Mouse (Mus musculus) MEL (cell line): Measurements from ENCODE around the gene Brca1. TPM values are rescaled to one million over a fixed set of nuclear protein-coding genes. Genes with fewer than 3 reads are reported as not detected.

Source experiments
- DNase-seq: peaks from one replicate; pipeline ENCODE4 v3.0.0; 2011; ENCODE audit warnings: low read depth, low spot score
- H3K27ac ChIP-seq: 2 replicates; pipeline ENCODE4 v1.5.1; 2012; ENCODE audit warnings: low read depth, mild to moderate bottlenecking, control low read depth, low read length, moderate library complexity; ENCODE audit not compliant: control insufficient read depth
- H3K27me3 ChIP-seq, 2 experiments: fragments of 150-350 bp in 1 of 2; sonication (generic) in 1 of 2; 2 replicates each; pipeline ENCODE4 v1.6.1; 2012; ENCODE audit warnings: low read length in 2 of 2, mild to moderate bottlenecking in 2 of 2, improper control_type of control experiment in 1 of 2, moderate library complexity in 1 of 2; ENCODE audit not compliant: insufficient read depth in 2 of 2, control insufficient read depth in 1 of 2
- H3K36me3 ChIP-seq, 2 experiments: 2 replicates each; pipeline ENCODE4 v1.6.1; 2012 to 2014; ENCODE audit warnings: low read length in 2 of 2, improper control_type of control experiment in 1 of 2, inconsistent platforms in 1 of 2, mild to moderate bottlenecking in 1 of 2; ENCODE audit not compliant: insufficient read depth in 2 of 2, control insufficient read depth in 1 of 2
- H3K4me1 ChIP-seq, 2 experiments: fragments of 150-350 bp in 1 of 2; sonication (generic) in 1 of 2; 2 replicates each; pipeline ENCODE4 v1.6.1; 2012; ENCODE audit warnings: low read length in 2 of 2, improper control_type of control experiment in 1 of 2, mild to moderate bottlenecking in 1 of 2; ENCODE audit not compliant: insufficient read depth in 2 of 2, control insufficient read depth in 1 of 2
- H3K4me3 ChIP-seq, 2 experiments: fragments of 150-350 bp in 1 of 2; sonication (generic) in 1 of 2; 2 replicates each; pipeline ENCODE4 v1.5.1; 2012; ENCODE audit warnings: low read depth in 2 of 2, low read length in 2 of 2, mild to moderate bottlenecking in 2 of 2, moderate library complexity in 2 of 2, control low read depth in 1 of 2, improper control_type of control experiment in 1 of 2; ENCODE audit not compliant: control insufficient read depth in 1 of 2, insufficient read depth in 1 of 2
- H3K79me2 ChIP-seq: 2 replicates; pipeline ENCODE4 v1.6.1; 2012; ENCODE audit warnings: mild to moderate bottlenecking, low read length, moderate library complexity; ENCODE audit not compliant: control insufficient read depth, poor library complexity, insufficient read depth
- H3K9ac ChIP-seq: 2 replicates; pipeline ENCODE4 v1.6.1; 2012; ENCODE audit warnings: low read depth, mild to moderate bottlenecking, control low read depth, low read length, moderate library complexity; ENCODE audit not compliant: control insufficient read depth, poor library complexity, severe bottlenecking
- H3K9me3 ChIP-seq: fragments of 150-350 bp; sonication (generic); replicated peaks from 2 replicates; pipeline ENCODE4 v1.6.1; 2012; ENCODE audit warnings: mild to moderate bottlenecking, low read length, improper control_type of control experiment, moderate library complexity; ENCODE audit not compliant: insufficient read depth
- CTCF ChIP-seq, 3 experiments: IDR thresholded peaks in 2 of 3; conservative IDR thresholded peaks in 1 of 3; 2 replicates each; pipeline ENCODE4 v1.5.1; 2011 to 2012; ENCODE audit warnings: low read length in 3 of 3, low read depth in 2 of 3, mild to moderate bottlenecking in 2 of 3, improper control_type of control experiment in 1 of 3, inconsistent platforms in 1 of 3, mixed read lengths in 1 of 3, moderate library complexity in 1 of 3; ENCODE audit not compliant: control insufficient read depth in 1 of 3, insufficient read depth in 1 of 3, poor library complexity in 1 of 3, severe bottlenecking in 1 of 3
- ELF1 ChIP-seq: IDR thresholded peaks from 2 replicates; pipeline ENCODE4 v1.6.1; 2014; ENCODE audit warnings: low read depth, mild to moderate bottlenecking, inconsistent platforms, low read length, improper control_type of control experiment, moderate library complexity
- ETS1 ChIP-seq: IDR thresholded peaks from 2 replicates; pipeline ENCODE4 v1.6.1; 2012; ENCODE audit warnings: low read depth, mild to moderate bottlenecking, inconsistent platforms, low read length, improper control_type of control experiment, moderate library complexity
- GATA1 ChIP-seq: IDR thresholded peaks from 2 replicates; pipeline ENCODE4 v1.6.1; 2011; ENCODE audit warnings: low read depth, low read length, improper control_type of control experiment
- HCFC1 ChIP-seq: IDR thresholded peaks from 2 replicates; pipeline ENCODE4 v1.6.1; 2012; ENCODE audit warnings: low read depth, mild to moderate bottlenecking, inconsistent platforms, low read length, improper control_type of control experiment, moderate library complexity
- KAT2A ChIP-seq: conservative IDR thresholded peaks from 2 replicates; pipeline ENCODE4 v1.6.1; 2012; ENCODE audit warnings: low read depth, low read length, improper control_type of control experiment, inconsistent platforms
- MAZ ChIP-seq: IDR thresholded peaks from 2 replicates; pipeline ENCODE4 v1.6.1; 2012; ENCODE audit warnings: low read depth, mild to moderate bottlenecking, inconsistent platforms, low read length, improper control_type of control experiment
- MEF2A ChIP-seq: IDR thresholded peaks from 2 replicates; pipeline ENCODE4 v1.6.1; 2014; ENCODE audit warnings: low read depth, mild to moderate bottlenecking, inconsistent platforms, low read length, improper control_type of control experiment; ENCODE audit not compliant: poor library complexity, insufficient replicate concordance, severe bottlenecking; ENCODE audit errors: extremely low read depth
- MXI1 ChIP-seq: IDR thresholded peaks from 2 replicates; pipeline ENCODE4 v1.6.1; 2011; ENCODE audit warnings: mild to moderate bottlenecking, low read depth, low read length, improper control_type of control experiment
- NELFE ChIP-seq: IDR thresholded peaks from 2 replicates; pipeline ENCODE4 v1.6.1; 2011; ENCODE audit warnings: low read depth, low read length, improper control_type of control experiment
- POLR2A ChIP-seq, 2 experiments: IDR thresholded peaks; 2 replicates each; pipeline ENCODE4 v1.6.1; 2011 to 2012; ENCODE audit warnings: low read length in 2 of 2, mild to moderate bottlenecking in 2 of 2, control low read depth in 1 of 2, improper control_type of control experiment in 1 of 2, low read depth in 1 of 2, moderate library complexity in 1 of 2; ENCODE audit not compliant: control insufficient read depth in 1 of 2, insufficient read depth in 1 of 2, poor library complexity in 1 of 2
- POLR2AphosphoS2 ChIP-seq: IDR thresholded peaks from 2 replicates; pipeline ENCODE4 v1.6.1; 2011; ENCODE audit warnings: low read length, improper control_type of control experiment
- POLR2AphosphoS5 ChIP-seq: IDR thresholded peaks from 2 replicates; pipeline ENCODE4 v1.6.1; 2012; ENCODE audit warnings: low read depth, borderline replicate concordance, mild to moderate bottlenecking, inconsistent platforms, low read length, moderate library complexity, mixed read lengths
- RAD21 ChIP-seq: IDR thresholded peaks from 2 replicates; pipeline ENCODE4 v1.6.1; 2011; ENCODE audit warnings: mild to moderate bottlenecking, low read depth, low read length, improper control_type of control experiment
- RCOR1 ChIP-seq: IDR thresholded peaks from 2 replicates; pipeline ENCODE4 v1.6.1; 2012; ENCODE audit warnings: low read depth, mild to moderate bottlenecking, inconsistent platforms, low read length, improper control_type of control experiment
- SIN3A ChIP-seq: IDR thresholded peaks from 2 replicates; pipeline ENCODE4 v1.6.1; 2012; ENCODE audit warnings: low read length, improper control_type of control experiment, inconsistent platforms
- SMC3 ChIP-seq: IDR thresholded peaks from 2 replicates; pipeline ENCODE4 v1.6.1; 2011; ENCODE audit warnings: low read depth, low read length, improper control_type of control experiment
- TBP ChIP-seq: IDR thresholded peaks from 2 replicates; pipeline ENCODE4 v1.8.0; 2011; ENCODE audit warnings: low read depth, low read length, improper control_type of control experiment
- TCF12 ChIP-seq: IDR thresholded peaks from 2 replicates; pipeline ENCODE4 v1.6.1; 2014; ENCODE audit warnings: low read depth, mild to moderate bottlenecking, inconsistent platforms, low read length, improper control_type of control experiment, moderate library complexity
- UBTF ChIP-seq: IDR thresholded peaks from 2 replicates; pipeline ENCODE4 v1.6.1; 2012; ENCODE audit warnings: low read depth, mild to moderate bottlenecking, inconsistent platforms, low read length, improper control_type of control experiment, moderate library complexity, borderline replicate concordance; ENCODE audit not compliant: insufficient read depth
- USF2 ChIP-seq, 2 experiments: IDR thresholded peaks; 2 replicates each; pipeline ENCODE4 v1.6.1; 2011 to 2012; ENCODE audit warnings: improper control_type of control experiment in 2 of 2, low read length in 2 of 2, borderline replicate concordance in 1 of 2, inconsistent platforms in 1 of 2, low read depth in 1 of 2, mild to moderate bottlenecking in 1 of 2; ENCODE audit not compliant: insufficient read depth in 1 of 2
- ZC3H11A ChIP-seq: IDR thresholded peaks from 2 replicates; pipeline ENCODE4 v1.6.1; 2012; ENCODE audit warnings: low read depth, mild to moderate bottlenecking, inconsistent platforms, low read length, improper control_type of control experiment
- ZNF384 ChIP-seq: IDR thresholded peaks from 2 replicates; pipeline ENCODE4 v1.6.1; 2012; ENCODE audit warnings: low read depth, mild to moderate bottlenecking, inconsistent platforms, low read length, improper control_type of control experiment
- polyA plus RNA-seq, 2 experiments: library from polyadenylated mRNA; stranded (reverse) in 1 of 2; unstranded in 1 of 2; fragments of >175 nt in 1 of 2; fragments of >200 nt in 1 of 2; gene quantifications; 2 replicates each; pipeline versions ENCODE4 v1.2.1 to v1.2.4; 2012; ENCODE audit warnings: low replicate concordance in 2 of 2, low read depth in 1 of 2; ENCODE audit not compliant: insufficient read length in 2 of 2, insufficient read depth in 1 of 2, missing spikeins in 1 of 2
- total RNA-seq: library from RNA; depleted of rRNA; stranded (reverse); fragments of 300-350 nt; gene quantifications from 2 replicates; pipeline ENCODE4 v1.2.3, GENCODE M21; 2012

The Brca1 gene
- total and polyA plus RNA-seq, 3 experiments, result 25.7 to 1,155 (median 35.3) TPM

- Histone ChIP-seq H3K4me3 (no peak overlapping the region), H3K79me2 (no peaks in the 10 kb centered on the region), H3K9ac (no peak overlapping the region), H3K9me3 (no peaks in the 10 kb centered on the region), H3K36me3 (peaks cover 5 to 8% of the 10 kb centered on the region in 2 experiments; a peak in 3 of 4 replicates), H3K4me1 (peaks cover 3 to 5% of the 10 kb centered on the region in 2 experiments), H3K27me3 (no peaks in the 10 kb centered on the region), H3K27ac (no peak overlapping the region)
- no peak for DNase-seq
- TF ChIP-seq RCOR1, result peak; percentile 42
- TF ChIP-seq ELF1, result no peak
- no peak for TF ChIP-seq USF2 (IDR thresholded peaks at IDR 0.05; ENCODE audit: borderline replicate concordance in 1 of 2, insufficient read depth in 1 of 2, low read depth in 1 of 2, low read length in 2 of 2)
- no peak for TF ChIP-seq TCF12
- TF ChIP-seq ZNF384, result peak; percentile 94
These were observed 31.4 kb upstream of the Brca1 start for GRCm38 (mm10) chr11:101583205-101583604.

- Histone ChIP-seq H3K4me1 (peaks cover 3 to 5% of the 10 kb centered on the region in 2 experiments), H3K27me3 (no peaks in the 10 kb centered on the region), H3K9me3 (no peaks in the 10 kb centered on the region), H3K36me3 (peaks cover 7 to 8% of the 10 kb centered on the region in 2 experiments; a peak in 3 of 4 replicates), H3K4me3 (peak within 1 kb of the TSS; percentile 83 to 84), H3K9ac (peak within 1 kb of the TSS; percentile 73), H3K79me2 (no peaks in the 10 kb centered on the region), H3K27ac (peak within 1 kb of the TSS; percentile 58)
- TF ChIP-seq RCOR1, result no peak
- TF ChIP-seq POLR2AphosphoS2, result peak; percentile 59; the same call in 1 of the 2 replicates
- TF ChIP-seq GATA1, result no peak
- peak; percentile 63 for TF ChIP-seq MXI1
- 0 out of 2 replicates have a peak, but pooled peaks have one; percentile 29 for TF ChIP-seq TCF12
- peak; percentile 62; the same call in 1 of the 2 replicates for TF ChIP-seq HCFC1
- TF ChIP-seq POLR2A (IDR thresholded peaks at IDR 0.05; ENCODE audit: control insufficient read depth in 1 of 2, insufficient read depth in 1 of 2, low read depth in 1 of 2, low read length in 2 of 2, poor library complexity in 1 of 2), result peak in 1 of 2 experiments; percentile 49; a peak in 1 of 4 replicates
- 0 out of 2 replicates have a peak, but pooled peaks have one; percentile 35 for TF ChIP-seq TBP
- TF ChIP-seq ELF1, result peak; percentile 78; the same call in 1 of the 2 replicates
- TF ChIP-seq RAD21, result no peak
- no peak for TF ChIP-seq ZC3H11A
- no peak for TF ChIP-seq UBTF
- no peak for TF ChIP-seq POLR2AphosphoS5
- no peak for TF ChIP-seq KAT2A
- TF ChIP-seq MEF2A, result no peak
- no peak; the same call in 1 of the 2 replicates for TF ChIP-seq NELFE
- no peak for TF ChIP-seq ETS1
- no peak for TF ChIP-seq SMC3
- TF ChIP-seq CTCF (IDR thresholded peaks at IDR 0.05 in 2 of 3, conservative IDR thresholded peaks at IDR 0.05 in 1 of 3; ENCODE audit: control insufficient read depth in 1 of 3, insufficient read depth in 1 of 3, low read depth in 2 of 3, low read length in 3 of 3, poor library complexity in 1 of 3, severe bottlenecking in 1 of 3), result no peak
- 0 out of 2 replicates have a peak, but pooled peaks have one; percentile 45 for TF ChIP-seq MAZ
- peak; percentile 58 for TF ChIP-seq SIN3A
- DNase-seq, result peak; percentile 90
These were observed 30.6 kb upstream of the Brca1 start, which contains the start of gene Tmem106a for GRCm38 (mm10) chr11:101582054-101583035. TSS of gene Tmem106a (plus strand) at chr11:101582242.
